Mouse (Mus musculus) ES-E14 (cell line): ENCODE measurements around the gene Tlk1. TPM values are rescaled to one million over a fixed set of nuclear protein-coding genes. Genes with fewer than 3 reads are reported as not detected.

Source experiments
- DNase-seq: peaks from one replicate; pipeline ENCODE4 v3.0.0-alpha.2; 2013; ENCODE audit warnings: low read depth, low spot score
- H3K27ac ChIP-seq: 2 replicates; pipeline ENCODE4 v1.5.1; 2012; ENCODE audit warnings: low read depth, mild to moderate bottlenecking, low read length, moderate library complexity, mixed read lengths; ENCODE audit not compliant: poor library complexity, insufficient read depth, severe bottlenecking
- H3K36me3 ChIP-seq: 2 replicates; pipeline ENCODE4 v1.6.1; 2012; ENCODE audit warnings: mild to moderate bottlenecking, low read length, moderate library complexity, mixed read lengths; ENCODE audit not compliant: control insufficient read depth, poor library complexity, insufficient read depth, severe bottlenecking
- H3K4me1 ChIP-seq, 2 experiments: fragments of 150-350 bp in 1 of 2; sonication (generic) in 1 of 2; 2 replicates each; pipeline ENCODE4 v1.6.1; 2012; ENCODE audit warnings: low read length in 2 of 2, mild to moderate bottlenecking in 1 of 2, mixed read lengths in 1 of 2; ENCODE audit not compliant: control insufficient read depth in 2 of 2, insufficient read depth in 2 of 2, poor library complexity in 1 of 2
- H3K4me3 ChIP-seq, 2 experiments: fragments of 150-350 bp in 1 of 2; sonication (generic) in 1 of 2; 2 replicates each; pipeline ENCODE4 v1.5.1; 2012; ENCODE audit warnings: low read length in 2 of 2, low read depth in 1 of 2, mild to moderate bottlenecking in 1 of 2, mixed read lengths in 1 of 2; ENCODE audit not compliant: insufficient read depth in 1 of 2, poor library complexity in 1 of 2, severe bottlenecking in 1 of 2
- H3K9ac ChIP-seq: 2 replicates; pipeline ENCODE4 v1.6.1; 2012; ENCODE audit warnings: low read depth, mild to moderate bottlenecking, low read length, mixed read lengths; ENCODE audit not compliant: poor library complexity, insufficient read depth, severe bottlenecking
- H3K9me3 ChIP-seq: fragments of 150-350 bp; sonication (generic); 2 replicates; pipeline ENCODE4 v1.6.1; 2012; ENCODE audit warnings: low read depth, mild to moderate bottlenecking, low read length; ENCODE audit not compliant: control insufficient read depth, insufficient read depth
- CHD2 ChIP-seq: IDR thresholded peaks from 2 replicates; pipeline ENCODE4 v1.6.1; 2014; ENCODE audit warnings: mild to moderate bottlenecking, low read depth, low read length, inconsistent platforms
- HCFC1 ChIP-seq: IDR thresholded peaks from 2 replicates; pipeline ENCODE4 v1.6.1; 2012; ENCODE audit warnings: low read length, inconsistent platforms, borderline replicate concordance; ENCODE audit not compliant: insufficient read depth
- MAFK ChIP-seq: IDR thresholded peaks from 2 replicates; pipeline ENCODE4 v1.6.1; 2014; ENCODE audit warnings: mild to moderate bottlenecking, low read depth, low read length, inconsistent platforms; ENCODE audit not compliant: insufficient read depth
- ZC3H11A ChIP-seq: IDR thresholded peaks from 2 replicates; pipeline ENCODE4 v1.6.1; 2012; ENCODE audit warnings: low read depth, mild to moderate bottlenecking, inconsistent platforms, low read length, borderline replicate concordance
- ZNF384 ChIP-seq: IDR thresholded peaks from 2 replicates; pipeline ENCODE4 v1.6.1; 2012; ENCODE audit warnings: low read depth, low read length, inconsistent platforms
- in situ Hi-C, 2 experiments: fragments of 600-800 bp; cut with MboI; formaldehyde crosslinking; loops; one replicate each; pipeline ENCODE4 v1.15.1; 2025; ENCODE audit warnings: low sequenced_read_pairs in 2 of 2, inconsistent platforms in 1 of 2; ENCODE audit not compliant: unreplicated experiment in 2 of 2
- total RNA-seq: library from RNA; depleted of rRNA; stranded (reverse); fragments of 300-350 nt; gene quantifications from 2 replicates; pipeline ENCODE4 v1.2.3, GENCODE M21; 2012

Gene Tlk1
- total RNA-seq, 1 experiment = 37.2 TPM

DNA sequence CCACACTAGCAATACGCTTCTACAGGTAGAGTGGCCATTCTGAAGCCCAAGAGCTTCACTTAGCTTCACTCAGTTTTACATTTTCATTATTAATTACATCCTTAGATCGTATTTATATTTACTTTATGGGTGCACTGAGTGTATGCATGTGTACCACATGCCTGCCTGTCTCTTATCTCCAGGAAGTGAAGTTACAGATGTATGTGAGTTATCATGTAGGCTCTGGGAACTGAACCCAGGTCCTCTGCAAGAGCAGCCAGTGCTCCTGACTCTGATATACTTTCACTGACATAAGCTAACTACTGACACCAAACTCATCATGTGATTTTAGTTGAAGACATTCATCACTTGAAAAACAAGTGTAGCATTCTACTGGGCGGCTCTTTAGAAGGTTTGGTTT, 36.2 kb downstream of the Tlk1 start:
- no peak for DNase-seq
- Histone ChIP-seq H3K36me3 (no peaks in the 10 kb centered on the region), H3K9ac (no peak overlapping the region), H3K9me3 (no peaks in the 10 kb centered on the region), H3K4me1 (no peaks in the 10 kb centered on the region), H3K27ac (no peak overlapping the region), H3K4me3 (no peak overlapping the region)
- TF ChIP-seq HCFC1 (no peak), CHD2 (no peak), ZNF384 (no peak), MAFK (no peak), ZC3H11A (no peak)
- in situ Hi-C loops = no loop called here

GRCm38 (mm10) chr2:70784447-70784846, 41.1 kb downstream of the Tlk1 start:
- no peak overlapping the region for H3K27ac ChIP-seq
- H3K9ac ChIP-seq = no peak overlapping the region
- DNase-seq = no peak
- no peaks in the 10 kb centered on the region for H3K9me3 ChIP-seq
- H3K4me3 ChIP-seq = no peak overlapping the region
- peaks cover 1 to 9% of the 10 kb centered on the region in 2 experiments; a peak in 2 of 4 replicates for H3K4me1 ChIP-seq
- in situ Hi-C loops = no loop called here
- no peaks in the 10 kb centered on the region; the same call in 1 of the 2 replicates for H3K36me3 ChIP-seq
- TF ChIP-seq ZNF384 (no peak), ZC3H11A (no peak), CHD2 (no peak), HCFC1 (no peak), MAFK (no peak)

DNA sequence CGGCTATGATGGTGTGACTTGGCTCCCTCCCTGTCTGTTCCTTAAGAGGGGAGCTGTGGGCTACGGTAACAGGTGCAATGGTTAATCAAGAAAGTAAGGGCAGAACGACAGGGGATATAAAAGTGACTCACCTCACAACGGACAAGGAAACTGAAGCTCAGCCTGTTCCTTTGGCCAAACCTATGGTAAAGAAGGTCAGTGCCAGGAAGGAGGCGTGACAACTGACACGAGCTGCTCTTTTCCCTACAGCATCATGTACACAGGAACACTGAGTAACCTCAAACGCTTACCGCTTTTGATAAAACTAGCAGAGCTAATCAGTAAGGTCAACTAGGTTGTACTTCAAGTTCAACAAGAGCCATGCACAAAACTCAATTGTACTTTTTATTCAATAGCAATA, 42.0 kb downstream of the Tlk1 start:
- Histone ChIP-seq H3K9me3 (no peaks in the 10 kb centered on the region), H3K4me3 (no peak overlapping the region), H3K27ac (no peak overlapping the region), H3K9ac (no peak overlapping the region), H3K4me1 (peaks cover 1 to 9% of the 10 kb centered on the region in 2 experiments; a peak in 3 of 4 replicates), H3K36me3 (no peaks in the 10 kb centered on the region; the same call in 1 of the 2 replicates)
- in situ Hi-C loops = no loop called here
- DNase-seq = no peak
- TF ChIP-seq HCFC1 = no peak
- TF ChIP-seq CHD2 = no peak
- TF ChIP-seq MAFK = no peak
- TF ChIP-seq ZC3H11A = no peak
- no peak for TF ChIP-seq ZNF384

GRCm38 (mm10) chr2:70779634-70780033, 45.9 kb downstream of the Tlk1 start:
- DNase-seq = peak; percentile 26
- no peaks in the 10 kb centered on the region for H3K9me3 ChIP-seq
- no peak overlapping the region for H3K4me3 ChIP-seq
- no peak overlapping the region for H3K27ac ChIP-seq
- H3K4me1 ChIP-seq = peaks cover 3 to 9% of the 10 kb centered on the region in 2 experiments; a peak in 3 of 4 replicates
- in situ Hi-C loops = no loop called here
- H3K36me3 ChIP-seq = no peaks in the 10 kb centered on the region; the same call in 1 of the 2 replicates
- no peak overlapping the region for H3K9ac ChIP-seq
- no peak for TF ChIP-seq HCFC1
- no peak for TF ChIP-seq CHD2
- no peak for TF ChIP-seq MAFK
- TF ChIP-seq ZC3H11A = no peak
- no peak for TF ChIP-seq ZNF384
